Mouse (Mus musculus): ENCODE data around the gene Vtcn1.

GRCm38 (mm10) chr3:100922506-100923375 lies 97.5 kb downstream of the Vtcn1 start:
- TF ChIP-seq CTCF (IDR thresholded peaks at IDR 0.05) (no peak), EP300 (IDR thresholded peaks at IDR 0.05) (no peak)
